ENCODE assay signal across 9 mouse cellular contexts in the genomic region with DNA sequence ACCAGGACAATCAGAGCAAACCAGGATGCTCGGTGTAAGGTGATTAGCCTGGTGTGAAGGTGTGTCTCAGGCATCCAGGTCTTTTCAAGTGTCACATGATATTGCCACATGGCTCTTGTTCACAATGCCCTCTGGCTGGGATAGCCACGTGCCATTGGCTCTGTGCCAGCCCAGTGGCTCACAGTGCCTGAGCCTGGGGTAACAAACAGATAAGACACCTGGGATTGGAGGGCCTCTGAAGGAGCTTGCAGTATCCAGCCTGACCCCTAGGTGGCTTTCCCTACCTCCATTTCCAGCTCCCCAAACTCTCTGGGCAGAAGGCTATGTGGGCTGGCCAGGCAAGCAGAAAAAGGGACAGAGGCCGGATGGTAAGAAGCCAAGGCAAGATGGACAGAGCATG. TPM values are rescaled to one million over a fixed set of nuclear protein-coding genes. Genes with fewer than 3 reads are reported as not detected.
DNase-seq lines count a peak whose midpoint lies in the region; ATAC-seq and TF ChIP-seq lines count a peak whose summit lies in the region.
"Had no signal": no experiment of that assay in that cellular context is flagged by ENCODE, and none has a peak within 500 bp of the region (broad histone marks: within the 10 kb centered on the region; RNA-seq: fewer than 3 reads in every experiment).

No protein-coding gene starts in this region.

- TF ChIP-seq CTCF in gastrocnemius, adult 2 months (IDR thresholded peaks at IDR 0.05) = peak; percentile 59

- DNase-seq in gastrocnemius, adult 2 months = no peak
- no peak for DNase-seq in gastrocnemius, postnatal 36 days
- DNase-seq in CD4-positive helper T cell, adult 2 months (ENCODE audit: low read depth, low spot score) = peak; percentile 21
- peak; percentile 45 for DNase-seq in forelimb bud, embryonic 11.5 days (ENCODE audit: low read depth, low spot score)
- DNase-seq in kidney, postnatal 4 days = peak; percentile 43 to 58
- DNase-seq in spleen, adult 12 weeks (ENCODE audit: low spot score) = no peak

- H3K4me1 ChIP-seq in stomach, embryonic 16.5 days (ENCODE audit: control insufficient read depth, insufficient read depth, low read length) = 0 out of 2 replicates have a peak, but pooled peaks cover 4% of the 10 kb centered on the region

- 35% methylated on average over 3 of the region's 3 CpGs for WGBS in stomach, embryonic 16.5 days

- ATAC-seq in cerebellum, adult (ENCODE audit: insufficient number of reproducible peaks, low FRiP score, low TSS enrichment) = peak; percentile 38
- peak; percentile 59; the same call in 1 of the 2 replicates for ATAC-seq in stomach, embryonic 16.5 days (ENCODE audit: insufficient read depth, low FRiP score)

- H3K9ac ChIP-seq in stomach, embryonic 16.5 days (ENCODE audit: low read length) = no peak overlapping the region

- H3K4me2 ChIP-seq in stomach, embryonic 16.5 days (ENCODE audit: low read depth, low read length) = no peak overlapping the region

- H3K4me3 ChIP-seq in gastrocnemius, adult 2 months = no peak overlapping the region
- H3K4me3 ChIP-seq in stomach, embryonic 16.5 days (replicated peaks; ENCODE audit: low read length) = no peak overlapping the region

- no peaks in the 10 kb centered on the region for H3K36me3 ChIP-seq in stomach, embryonic 16.5 days (ENCODE audit: control insufficient read depth, insufficient read depth, low read length)

- intact Hi-C loops in gastrocnemius, adult 2 months (cut with DNase I) = loop anchor here (5.0 to 10.0 kb wide), 2 partner anchors 101 to 168 kb away; no protein-coding TSS in a partner anchor
- intact Hi-C loops in gastrocnemius, postnatal 36 days (cut with DNase I) = no loop called here

- no peaks in the 10 kb centered on the region for H3K9me3 ChIP-seq in stomach, embryonic 16.5 days (replicated peaks; ENCODE audit: control insufficient read depth, low read length)

- no peaks in the 10 kb centered on the region for H3K27me3 ChIP-seq in stomach, embryonic 16.5 days (ENCODE audit: control insufficient read depth, insufficient read depth, low read length)

- no peak overlapping the region for H3K27ac ChIP-seq in gastrocnemius, adult 2 months
- no peak overlapping the region for H3K27ac ChIP-seq in stomach, embryonic 16.5 days (ENCODE audit: low read length)
- H3K27ac ChIP-seq: macrophage had no signal

RNA-seq across cellular contexts. Expression of a gene that starts 35.6 kb away (rescaled TPM):
- under 1 TPM; 0.15 to 0.50 TPM for total RNA-seq in gastrocnemius, adult 2 months (2021)
- total RNA-seq in gastrocnemius, postnatal 36 days (2021) = under 1 TPM; 0.15 to 0.25 TPM
- polyA plus RNA-seq in stomach, embryonic 16.5 days (2015; fragmentation: Nextera tagmentation; extraction: Ambion mirVana) = 1.9 TPM in 2 replicates

Comparison
In these comparisons a context has a peak if more than half of its experiments do, and no peak if none do; other contexts are left out.
1. DNase-seq: peak in CD4-positive helper T cell, adult 2 months (single experiment), forelimb bud, embryonic 11.5 days (single experiment) and kidney, postnatal 4 days (2 of 2); none in gastrocnemius, adult 2 months (single experiment), gastrocnemius, postnatal 36 days (0 of 2) and spleen, adult 12 weeks (single experiment).